Mouse (Mus musculus): Measurements from ENCODE around the gene Rbfox2. TPM values are rescaled to one million over a fixed set of nuclear protein-coding genes. Genes with fewer than 3 reads are reported as not detected.

Gene Rbfox2
- polyA plus RNA-seq, 1 experiment from 2014 or later = 81.9 TPM

GRCm38 (mm10) chr15:77298564-77298963 is 8.2 kb downstream of the Rbfox2 start:
- WGBS = 18% methylated on average over 3 of the region's 3 CpGs
- no peaks in the 10 kb centered on the region for H3K27me3 ChIP-seq (ENCODE audit: control insufficient read depth, insufficient read depth, low read length)
- peaks cover 13% of the 10 kb centered on the region for H3K4me1 ChIP-seq (ENCODE audit: control insufficient read depth, insufficient read depth, low read length)
- H3K36me3 ChIP-seq (replicated peaks; ENCODE audit: control insufficient read depth, insufficient read depth, low read depth, low read length) = no peaks in the 10 kb centered on the region
- H3K4me3 ChIP-seq (ENCODE audit: low read depth, low read length) = no peak overlapping the region
- DNase-seq (ENCODE audit: low spot score) (peak; percentile 89), ATAC-seq (replicated peaks; ENCODE audit: insufficient number of reproducible peaks, low FRiP score, low TSS enrichment, low read depth) (peak; percentile 70; the same call in 1 of the 2 replicates)
- peak overlapping the region; percentile 48; the same call in 1 of the 2 replicates for H3K27ac ChIP-seq (replicated peaks; ENCODE audit: low read depth, low read length)
- H3K9me3 ChIP-seq (replicated peaks; ENCODE audit: control insufficient read depth, low read length) = no peaks in the 10 kb centered on the region
- H3K4me2 ChIP-seq (ENCODE audit: low read depth, low read length) = no peak overlapping the region
- no peak overlapping the region for H3K9ac ChIP-seq (replicated peaks; ENCODE audit: low read length)

- no peak overlapping the region for H3K27ac ChIP-seq (replicated peaks; ENCODE audit: low read depth, low read length)
- no peaks in the 10 kb centered on the region for H3K9me3 ChIP-seq (replicated peaks; ENCODE audit: control insufficient read depth, low read length)
- no peak overlapping the region for H3K4me2 ChIP-seq (ENCODE audit: low read depth, low read length)
- no peaks in the 10 kb centered on the region for H3K36me3 ChIP-seq (replicated peaks; ENCODE audit: control insufficient read depth, insufficient read depth, low read depth, low read length)
- H3K4me1 ChIP-seq (ENCODE audit: control insufficient read depth, insufficient read depth, low read length) = peaks cover 18% of the 10 kb centered on the region
- 53% methylated on average over 2 of the region's 2 CpGs for WGBS
- no peaks in the 10 kb centered on the region for H3K27me3 ChIP-seq (ENCODE audit: control insufficient read depth, insufficient read depth, low read length)
- DNase-seq (ENCODE audit: low spot score) = no peak
- ATAC-seq (replicated peaks; ENCODE audit: insufficient number of reproducible peaks, low FRiP score, low TSS enrichment, low read depth) = no peak
- H3K4me3 ChIP-seq (ENCODE audit: low read depth, low read length) = no peak overlapping the region
- no peak overlapping the region for H3K9ac ChIP-seq (replicated peaks; ENCODE audit: low read length)
These were observed 10.2 kb downstream of the Rbfox2 start for GRCm38 (mm10) chr15:77296635-77297034.

GRCm38 (mm10) chr15:77293493-77293892 is 13.3 kb downstream of the Rbfox2 start:
- Histone ChIP-seq H3K27me3 (ENCODE audit: control insufficient read depth, insufficient read depth, low read length) (no peaks in the 10 kb centered on the region), H3K4me1 (ENCODE audit: control insufficient read depth, insufficient read depth, low read length) (peaks cover 12% of the 10 kb centered on the region; the same call in 1 of the 2 replicates), H3K27ac (replicated peaks; ENCODE audit: low read depth, low read length) (no peak overlapping the region), H3K9ac (replicated peaks; ENCODE audit: low read length) (no peak overlapping the region), H3K4me3 (ENCODE audit: low read depth, low read length) (no peak overlapping the region), H3K4me2 (ENCODE audit: low read depth, low read length) (no peak overlapping the region), H3K36me3 (replicated peaks; ENCODE audit: control insufficient read depth, insufficient read depth, low read depth, low read length) (no peaks in the 10 kb centered on the region), H3K9me3 (replicated peaks; ENCODE audit: control insufficient read depth, low read length) (no peaks in the 10 kb centered on the region)
- 95% methylated on average over 3 of the region's 3 CpGs for WGBS
- ATAC-seq (replicated peaks; ENCODE audit: insufficient number of reproducible peaks, low FRiP score, low TSS enrichment, low read depth) (no peak), DNase-seq (ENCODE audit: low spot score) (no peak)

- 63% methylated on average over 6 of the region's 6 CpGs for WGBS
- no peak for ATAC-seq (replicated peaks; ENCODE audit: insufficient number of reproducible peaks, low FRiP score, low TSS enrichment, low read depth)
These were observed 14.4 kb downstream of the Rbfox2 start for GRCm38 (mm10) chr15:77292381-77292780.

GRCm38 (mm10) chr15:77291471-77291870 is 15.3 kb downstream of the Rbfox2 start:
- 36% methylated on average over 7 of the region's 7 CpGs for WGBS
- H3K4me3 ChIP-seq (ENCODE audit: low read depth, low read length) = no peak overlapping the region
- peaks cover 10% of the 10 kb centered on the region; the same call in 1 of the 2 replicates for H3K4me1 ChIP-seq (ENCODE audit: control insufficient read depth, insufficient read depth, low read length)
- H3K27me3 ChIP-seq (ENCODE audit: control insufficient read depth, insufficient read depth, low read length) = no peaks in the 10 kb centered on the region
- 0 out of 2 replicates have a peak overlapping the region, but pooled peaks have one; percentile 35 for H3K27ac ChIP-seq (replicated peaks; ENCODE audit: low read depth, low read length)
- no peak overlapping the region for H3K9ac ChIP-seq (replicated peaks; ENCODE audit: low read length)
- ATAC-seq (replicated peaks; ENCODE audit: insufficient number of reproducible peaks, low FRiP score, low TSS enrichment, low read depth) (no peak; the same call in 1 of the 2 replicates), DNase-seq (ENCODE audit: low spot score) (peak; percentile 53)
- H3K9me3 ChIP-seq (replicated peaks; ENCODE audit: control insufficient read depth, low read length) = no peaks in the 10 kb centered on the region
- H3K4me2 ChIP-seq (ENCODE audit: low read depth, low read length) = no peak overlapping the region
- H3K36me3 ChIP-seq (replicated peaks; ENCODE audit: control insufficient read depth, insufficient read depth, low read depth, low read length) = no peaks in the 10 kb centered on the region

More at GRCm38 (mm10) chr15:77292381-77292780, 14.4 kb downstream of the Rbfox2 start:
- Histone ChIP-seq H3K27me3 (ENCODE audit: control insufficient read depth, insufficient read depth, low read length) (no peaks in the 10 kb centered on the region), H3K4me3 (ENCODE audit: low read depth, low read length) (no peak overlapping the region), H3K4me2 (ENCODE audit: low read depth, low read length) (no peak overlapping the region), H3K4me1 (ENCODE audit: control insufficient read depth, insufficient read depth, low read length) (peaks cover 10% of the 10 kb centered on the region; the same call in 1 of the 2 replicates), H3K36me3 (replicated peaks; ENCODE audit: control insufficient read depth, insufficient read depth, low read depth, low read length) (no peaks in the 10 kb centered on the region), H3K27ac (replicated peaks; ENCODE audit: low read depth, low read length) (no peak overlapping the region), H3K9ac (replicated peaks; ENCODE audit: low read length) (no peak overlapping the region), H3K9me3 (replicated peaks; ENCODE audit: control insufficient read depth, low read length) (no peaks in the 10 kb centered on the region)
- DNase-seq (ENCODE audit: low spot score) = no peak

GRCm38 (mm10) chr15:77290352-77290751 is 16.5 kb downstream of the Rbfox2 start:
- Histone ChIP-seq H3K4me2 (ENCODE audit: low read depth, low read length) (no peak overlapping the region), H3K27me3 (ENCODE audit: control insufficient read depth, insufficient read depth, low read length) (no peaks in the 10 kb centered on the region), H3K9ac (replicated peaks; ENCODE audit: low read length) (no peak overlapping the region), H3K27ac (replicated peaks; ENCODE audit: low read depth, low read length) (no peak overlapping the region), H3K4me1 (ENCODE audit: control insufficient read depth, insufficient read depth, low read length) (peaks cover 10% of the 10 kb centered on the region; the same call in 1 of the 2 replicates), H3K9me3 (replicated peaks; ENCODE audit: control insufficient read depth, low read length) (no peaks in the 10 kb centered on the region), H3K36me3 (replicated peaks; ENCODE audit: control insufficient read depth, insufficient read depth, low read depth, low read length) (no peaks in the 10 kb centered on the region), H3K4me3 (ENCODE audit: low read depth, low read length) (no peak overlapping the region)
- no peak for ATAC-seq (replicated peaks; ENCODE audit: insufficient number of reproducible peaks, low FRiP score, low TSS enrichment, low read depth)
- 73% methylated on average over 2 of the region's 2 CpGs for WGBS
- no peak for DNase-seq (ENCODE audit: low spot score)

- Histone ChIP-seq H3K4me1 (ENCODE audit: control insufficient read depth, insufficient read depth, low read length) (no peaks in the 10 kb centered on the region), H3K9ac (replicated peaks; ENCODE audit: low read length) (no peak overlapping the region), H3K27me3 (ENCODE audit: control insufficient read depth, insufficient read depth, low read length) (no peaks in the 10 kb centered on the region), H3K9me3 (replicated peaks; ENCODE audit: control insufficient read depth, low read length) (no peaks in the 10 kb centered on the region), H3K4me2 (ENCODE audit: low read depth, low read length) (no peak overlapping the region), H3K4me3 (ENCODE audit: low read depth, low read length) (no peak overlapping the region), H3K36me3 (replicated peaks; ENCODE audit: control insufficient read depth, insufficient read depth, low read depth, low read length) (no peaks in the 10 kb centered on the region), H3K27ac (replicated peaks; ENCODE audit: low read depth, low read length) (no peak overlapping the region)
- 95% methylated on average over 1 of the region's 1 CpGs for WGBS
- ATAC-seq (replicated peaks; ENCODE audit: insufficient number of reproducible peaks, low FRiP score, low TSS enrichment, low read depth) (no peak), DNase-seq (ENCODE audit: low spot score) (no peak)
These were observed 26.7 kb downstream of the Rbfox2 start for GRCm38 (mm10) chr15:77280130-77280529.

- no peaks in the 10 kb centered on the region for H3K4me1 ChIP-seq (ENCODE audit: control insufficient read depth, insufficient read depth, low read length)
- H3K27ac ChIP-seq (replicated peaks; ENCODE audit: low read depth, low read length) = no peak overlapping the region
- ATAC-seq (replicated peaks; ENCODE audit: insufficient number of reproducible peaks, low FRiP score, low TSS enrichment, low read depth) (no peak), DNase-seq (ENCODE audit: low spot score) (no peak)
- H3K9ac ChIP-seq (replicated peaks; ENCODE audit: low read length) = no peak overlapping the region
- no peak overlapping the region for H3K4me2 ChIP-seq (ENCODE audit: low read depth, low read length)
- H3K9me3 ChIP-seq (replicated peaks; ENCODE audit: control insufficient read depth, low read length) = no peaks in the 10 kb centered on the region
- no peaks in the 10 kb centered on the region for H3K27me3 ChIP-seq (ENCODE audit: control insufficient read depth, insufficient read depth, low read length)
- WGBS = 51% methylated on average over 5 of the region's 5 CpGs
- H3K36me3 ChIP-seq (replicated peaks; ENCODE audit: control insufficient read depth, insufficient read depth, low read depth, low read length) = no peaks in the 10 kb centered on the region
- H3K4me3 ChIP-seq (ENCODE audit: low read depth, low read length) = no peak overlapping the region
These were observed 28.0 kb downstream of the Rbfox2 start for GRCm38 (mm10) chr15:77278825-77279224.

Measured in embryonic facial prominence, embryonic 11.5 days (tissue).